Mouse (Mus musculus) ES-Bruce4 (cell line): ENCODE data around the gene Lrrc72.

Experiments
- CTCF ChIP-seq: IDR thresholded peaks from one replicate; pipeline ENCODE4 v1.8.1; 2011; ENCODE audit warnings: low read depth, low read length
- EP300 ChIP-seq: IDR thresholded peaks from 2 replicates; pipeline ENCODE4 v1.6.1; 2011; ENCODE audit warnings: low read depth, low read length; ENCODE audit not compliant: insufficient read depth

GRCm38 (mm10) chr12:36267670-36268246, 14.6 kb upstream of the Lrrc72 start:
- no peak for TF ChIP-seq CTCF
- no peak for TF ChIP-seq EP300
